Mouse (Mus musculus) T-cell, adult 66 days (primary cell): ENCODE measurements around the gene Taar2. TPM values are rescaled to one million over a fixed set of nuclear protein-coding genes. Genes with fewer than 3 reads are reported as not detected.

Experiments
- total RNA-seq, 2 experiments: library from RNA; stranded (reverse); gene quantifications; 3 replicates in 1 of 2; 4 replicates in 1 of 2; pipeline ENCODE4 v1.2.4; 2023

Taar2 gene
- not detected for total RNA-seq

DNA sequence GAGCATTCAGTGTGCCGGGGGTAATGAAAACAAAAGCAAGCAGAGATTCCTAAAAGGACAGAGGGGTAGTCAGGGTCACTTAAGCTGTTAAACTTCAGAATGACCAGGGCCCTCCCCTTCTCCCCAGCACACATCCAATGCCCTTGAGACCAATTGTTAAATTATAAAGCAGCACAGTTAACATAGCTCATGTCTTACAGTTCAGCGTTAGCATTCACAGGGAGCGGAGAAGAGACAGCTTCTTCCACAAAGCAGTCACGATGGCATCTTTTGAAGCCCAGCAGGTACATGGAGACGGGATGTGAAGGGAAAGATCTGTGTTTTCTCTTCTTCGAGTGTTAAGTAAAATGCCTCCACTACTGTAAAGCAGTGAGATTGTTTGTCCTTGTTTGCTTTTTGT is at the start of gene Taar2:
TSS of gene Taar2 (plus strand) at position 261 of the 400 bp plus-strand sequence.

DNA sequence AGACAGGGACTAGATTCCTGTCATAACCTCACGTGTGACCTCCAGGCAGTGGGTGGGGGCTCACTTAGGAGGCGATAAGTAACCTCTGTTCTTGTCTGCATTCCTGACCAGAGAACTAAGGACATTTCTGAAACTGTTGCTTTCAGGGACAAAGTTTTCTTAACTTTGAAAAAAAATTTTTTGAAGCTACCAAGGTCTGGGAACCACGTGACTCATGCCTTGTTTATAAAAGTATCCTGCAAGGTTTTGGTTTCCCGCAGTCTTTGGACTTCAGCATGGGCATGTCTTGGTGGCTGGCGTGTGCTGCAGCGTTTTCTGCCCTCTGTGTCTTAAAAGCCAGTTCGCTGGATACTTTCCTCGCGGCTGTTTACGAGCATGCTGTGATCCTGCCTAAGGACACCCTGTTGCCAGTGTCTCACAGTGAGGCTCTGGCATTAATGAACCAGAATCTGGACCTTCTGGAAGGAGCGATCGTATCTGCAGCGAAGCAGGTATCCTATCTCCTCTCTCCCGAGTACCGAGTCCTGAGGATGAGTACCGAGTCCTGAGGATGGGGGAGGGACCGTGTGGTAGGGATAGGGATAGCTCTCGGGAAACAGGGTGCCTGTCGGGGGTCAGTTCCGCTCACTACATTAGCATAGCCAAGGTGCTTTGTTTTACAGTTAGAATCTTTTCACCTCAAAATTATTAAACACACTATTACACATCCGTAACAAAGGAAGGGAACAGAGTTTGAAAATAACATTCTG is 43.6 kb upstream of the Taar2 start, which contains the start of gene Vnn1:
TSS of gene Vnn1 (plus strand) at position 88 of the 749 bp plus-strand sequence.

DNA sequence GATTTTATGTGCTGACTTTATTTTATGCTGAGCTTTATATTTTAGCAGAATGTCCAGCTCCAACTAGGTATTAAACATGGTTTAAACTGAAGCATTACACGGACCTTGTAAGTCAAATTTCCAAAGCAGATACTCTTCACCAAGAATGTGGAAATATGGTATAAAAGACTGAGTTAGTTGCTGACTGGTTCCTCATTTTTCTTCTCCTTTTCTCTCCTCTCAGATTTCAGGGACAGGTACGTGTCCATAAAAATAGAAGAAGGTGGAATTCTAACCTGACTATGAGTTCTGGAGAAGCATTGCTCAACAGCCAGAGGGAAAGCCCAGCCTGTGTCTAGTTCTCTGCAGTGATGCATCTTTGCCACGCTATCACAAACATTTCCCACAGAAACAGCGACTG is 18.3 kb upstream of the Taar2 start, which contains the start of gene Taar1:
TSS of gene Taar1 (plus strand) at position 301 of the 400 bp plus-strand sequence.

GRCm38 (mm10) chr10:23949508-23950005 is 11.2 kb downstream of the Taar2 start, which contains the start of gene Taar3:
Gene Taar3, plus strand, starts transcription at chr10:23949558.

DNA sequence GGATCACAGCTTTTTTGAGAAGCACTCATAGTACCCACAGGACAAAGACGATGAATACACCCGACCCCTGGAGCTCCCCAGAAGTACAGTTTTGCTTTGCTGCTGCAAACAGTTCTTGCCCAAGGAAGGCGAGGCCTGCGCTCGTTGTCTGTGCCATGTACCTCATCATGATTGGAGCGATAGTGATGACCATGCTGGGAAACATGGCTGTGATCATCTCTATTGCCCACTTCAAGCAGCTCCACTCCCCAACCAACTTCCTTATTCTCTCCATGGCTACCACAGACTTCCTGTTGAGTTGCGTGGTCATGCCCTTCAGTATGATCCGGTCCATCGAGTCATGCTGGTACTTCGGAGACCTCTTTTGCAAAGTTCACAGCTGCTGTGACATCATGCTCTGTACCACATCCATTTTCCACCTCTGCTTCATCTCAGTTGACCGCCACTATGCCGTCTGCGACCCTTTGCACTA is 22.1 kb downstream of the Taar2 start, which contains the start of gene Taar4:
TSS of gene Taar4 (plus strand) at position 51 of the 472 bp plus-strand sequence.

DNA sequence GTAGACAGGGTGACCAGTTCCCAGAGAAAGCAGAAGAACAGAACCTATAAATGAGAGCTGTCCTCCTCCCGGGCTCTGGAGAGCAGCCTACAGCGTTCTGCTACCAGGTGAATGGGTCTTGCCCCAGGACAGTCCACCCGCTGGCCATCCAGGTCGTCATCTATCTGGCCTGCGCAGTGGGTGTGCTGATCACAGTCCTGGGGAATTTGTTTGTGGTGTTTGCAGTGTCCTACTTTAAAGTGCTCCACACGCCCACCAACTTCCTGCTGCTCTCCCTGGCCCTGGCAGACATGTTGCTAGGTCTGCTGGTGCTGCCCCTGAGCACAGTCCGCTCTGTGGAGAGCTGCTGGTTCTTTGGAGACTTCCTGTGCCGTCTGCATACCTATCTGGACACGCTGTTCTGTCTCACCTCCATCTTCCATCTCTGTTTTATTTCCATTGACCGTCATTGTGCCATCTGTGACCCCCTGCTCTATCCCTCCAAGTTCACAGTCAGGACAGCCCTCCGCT is 32.3 kb downstream of the Taar2 start, which contains the start of gene Taar5:
TSS of gene Taar5 (plus strand) at position 51 of the 510 bp plus-strand sequence.

GRCm38 (mm10) chr10:23985546-23985945 is 47.2 kb downstream of the Taar2 start, which contains the start of gene Taar6:
Gene Taar6, minus strand, starts transcription at chr10:23985646.

Other genes with a start within 250 kb of the Taar2 start
- gene Rps12, start 151.3 kb upstream of the Taar2 start, total RNA-seq = 1,000 to 10,000 TPM in 1 of 2 experiments, 100 to 1,000 TPM in 1; 994 to 1,362 TPM
- under 1 TPM in 1 of 2 experiments, not detected in 1; 0.86 TPM for gene Slc18b1, start 141.6 kb upstream of the Taar2 start, total RNA-seq
- not detected for gene Vnn3, start 87.1 kb upstream of the Taar2 start, total RNA-seq
- not detected for gene Vnn1, start 43.9 kb upstream of the Taar2 start, total RNA-seq
- gene Taar1, start 18.2 kb upstream of the Taar2 start, total RNA-seq = not detected
- not detected for gene Taar3, start 11.0 kb downstream of the Taar2 start, total RNA-seq
- not detected for gene Taar4, start 21.9 kb downstream of the Taar2 start, total RNA-seq
- gene Taar5, start 32.1 kb downstream of the Taar2 start, total RNA-seq = not detected
- gene Taar6, start 47.1 kb downstream of the Taar2 start, total RNA-seq = not detected
- gene Taar7a, start 54.9 kb downstream of the Taar2 start, total RNA-seq = not detected
- not detected for gene Taar7b, start 61.4 kb downstream of the Taar2 start, total RNA-seq
- not detected for gene Taar7d, start 88.7 kb downstream of the Taar2 start, total RNA-seq
- gene Taar7e, start 99.0 kb downstream of the Taar2 start, total RNA-seq = not detected
- not detected for gene Taar7f, start 110.9 kb downstream of the Taar2 start, total RNA-seq
- gene Taar8a, start 137.9 kb downstream of the Taar2 start, total RNA-seq = not detected
- not detected for gene Taar8b, start 153.7 kb downstream of the Taar2 start, total RNA-seq
- not detected for gene Taar8c, start 163.3 kb downstream of the Taar2 start, total RNA-seq
- gene Taar9, start 171.0 kb downstream of the Taar2 start, total RNA-seq = not detected
- 10 to 100 TPM; 21.0 to 21.9 TPM for gene Stx7, start 210.7 kb downstream of the Taar2 start, total RNA-seq